Mouse (Mus musculus) midbrain, postnatal 0 days (tissue): ENCODE measurements at regions not wholly inside any gene's neighbourhood (a gene's known extent, or its start where the extent isn't known, plus 50 kb on each side); places are given as distances from the start of the nearest gene placed in this dataset.

Source experiments
- ATAC-seq: fragments of 200-750 bp; cut with Nextera tagmentation; 2 replicates; pipeline ENCODE4 v1.8.0; 2017; ENCODE audit warnings: moderate number of reproducible peaks, mild to moderate bottlenecking, moderate TSS enrichment, moderate library complexity; ENCODE audit not compliant: low FRiP score
- DNase-seq: peaks from one replicate; pipeline ENCODE4 v3.0.0-alpha.2; 2015; ENCODE audit warnings: low spot score
- H3K27ac ChIP-seq: fragments of 300-500 bp; sonication (generic); 2 replicates; pipeline ENCODE4 v1.5.1; 2014; ENCODE audit warnings: low read depth, mild to moderate bottlenecking, low read length, mixed read lengths
- H3K27me3 ChIP-seq: fragments of 300-500 bp; sonication (generic); 2 replicates; pipeline ENCODE4 v1.6.1; 2014; ENCODE audit warnings: low read length, control low read depth, mixed read lengths; ENCODE audit not compliant: insufficient read depth
- H3K36me3 ChIP-seq: fragments of 300-500 bp; sonication (generic); 2 replicates; pipeline ENCODE4 v1.6.1; 2014; ENCODE audit warnings: low read length, control low read depth, mixed read lengths; ENCODE audit not compliant: insufficient read depth
- H3K4me1 ChIP-seq: fragments of 300-500 bp; sonication (generic); 2 replicates; pipeline ENCODE4 v1.6.1; 2014; ENCODE audit warnings: mild to moderate bottlenecking, control low read depth, antibody characterized with exemption, low read length, mixed read lengths; ENCODE audit not compliant: insufficient read depth
- H3K4me2 ChIP-seq: fragments of 300-500 bp; sonication (generic); 2 replicates; pipeline ENCODE4 v1.6.1; 2014; ENCODE audit warnings: low read depth, mild to moderate bottlenecking, low read length, mixed read lengths; ENCODE audit not compliant: poor library complexity, severe bottlenecking
- H3K4me3 ChIP-seq: fragments of 300-500 bp; sonication (generic); 2 replicates; pipeline ENCODE4 v1.5.1; 2014; ENCODE audit warnings: low read depth, mild to moderate bottlenecking, low read length, moderate library complexity
- H3K9ac ChIP-seq: fragments of 300-500 bp; sonication (generic); replicated peaks from 2 replicates; pipeline ENCODE4 v1.6.1; 2014; ENCODE audit warnings: mild to moderate bottlenecking, low read length, moderate library complexity, mixed read lengths; ENCODE audit not compliant: poor library complexity, severe bottlenecking
- H3K9me3 ChIP-seq: fragments of 300-500 bp; sonication (generic); 2 replicates; pipeline ENCODE4 v1.6.1; 2016; ENCODE audit warnings: low read length, control low read depth
- CTCF ChIP-seq: IDR thresholded peaks from 2 replicates; pipeline ENCODE4 v1.5.1; 2016; ENCODE audit warnings: antibody characterized with exemption, mild to moderate bottlenecking
- WGBS: fragments of 180-500 bp; shearing (Covaris S2); extraction: QIAGEN DNeasy Blood & Tissue Kit; methylation state at CpG from one replicate; pipeline ENCODE4 v1.1.7; 2014; 5-methylcytosine and 5-hydroxymethylcytosine counted together

DNA sequence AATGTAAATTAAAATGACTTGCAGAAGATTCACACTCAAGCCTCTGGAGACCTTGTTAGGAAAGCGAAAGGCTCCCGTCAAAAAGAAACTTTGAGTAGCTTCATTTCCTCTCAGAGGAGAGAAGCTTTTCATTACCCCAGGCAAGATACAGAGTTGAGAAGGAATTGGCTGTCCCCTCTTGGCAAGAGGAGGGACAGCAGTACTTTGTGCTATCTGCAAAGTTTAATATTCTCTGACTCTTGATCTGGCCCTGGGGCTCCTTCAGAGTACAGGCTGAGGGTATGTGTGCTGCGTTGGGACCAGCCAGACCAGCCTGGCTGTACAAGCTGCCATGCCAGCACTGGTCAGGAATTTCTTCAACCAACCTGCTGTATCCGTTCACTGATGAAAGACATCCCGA is 525.4 kb downstream of the Amy2a5 start:
- Histone ChIP-seq H3K9ac (no peak overlapping the region), H3K27ac (no peak overlapping the region), H3K4me2 (no peak overlapping the region), H3K9me3 (no peaks in the 10 kb centered on the region), H3K4me1 (no peaks in the 10 kb centered on the region), H3K36me3 (no peaks in the 10 kb centered on the region), H3K4me3 (no peak overlapping the region), H3K27me3 (no peaks in the 10 kb centered on the region)
- peak; percentile 66; the same call in 1 of the 2 replicates for ATAC-seq
- 60% methylated on average over 5 of the region's 5 CpGs for WGBS
- peak; percentile 61 for TF ChIP-seq CTCF
- DNase-seq: peak; percentile 3

- WGBS: 60% methylated on average over 2 of the region's 2 CpGs
- DNase-seq: peak; percentile 2
- peak; percentile 27; the same call in 1 of the 2 replicates for ATAC-seq
Observed at GRCm38 (mm10) chr3:112699531-112700125, 559.0 kb downstream of the Amy2a5 start.

DNA sequence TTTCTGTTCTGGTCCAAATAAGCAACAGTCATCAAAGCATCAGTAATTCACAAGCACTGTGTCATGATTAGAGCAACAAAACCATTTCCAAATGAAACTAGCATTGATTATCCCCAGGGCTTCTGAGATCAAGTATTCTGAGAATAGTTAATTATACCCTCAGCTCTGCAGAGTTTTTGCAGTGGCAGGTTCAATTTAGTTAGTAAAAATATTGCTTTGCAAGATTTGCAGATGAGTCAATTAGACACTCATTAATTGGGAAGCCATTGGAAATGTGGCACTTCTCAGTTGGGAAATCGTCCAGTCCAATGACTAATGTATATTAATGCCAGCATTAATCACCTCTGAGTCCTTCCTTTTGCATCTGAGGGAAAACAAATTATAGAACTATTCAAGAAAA is 570.5 kb downstream of the Amy2a5 start:
- WGBS: 40% methylated on average over 1 of the region's 1 CpGs
- peak; percentile 10 for DNase-seq
- no peak for TF ChIP-seq CTCF

More at GRCm38 (mm10) chr3:112699531-112700125, 559.0 kb downstream of the Amy2a5 start:
- Histone ChIP-seq H3K27me3 (no peaks in the 10 kb centered on the region), H3K27ac (no peak overlapping the region), H3K4me3 (no peak overlapping the region), H3K9ac (no peak overlapping the region), H3K4me1 (no peaks in the 10 kb centered on the region), H3K4me2 (no peak overlapping the region), H3K36me3 (no peaks in the 10 kb centered on the region), H3K9me3 (no peaks in the 10 kb centered on the region)
- no peak for TF ChIP-seq CTCF

DNA sequence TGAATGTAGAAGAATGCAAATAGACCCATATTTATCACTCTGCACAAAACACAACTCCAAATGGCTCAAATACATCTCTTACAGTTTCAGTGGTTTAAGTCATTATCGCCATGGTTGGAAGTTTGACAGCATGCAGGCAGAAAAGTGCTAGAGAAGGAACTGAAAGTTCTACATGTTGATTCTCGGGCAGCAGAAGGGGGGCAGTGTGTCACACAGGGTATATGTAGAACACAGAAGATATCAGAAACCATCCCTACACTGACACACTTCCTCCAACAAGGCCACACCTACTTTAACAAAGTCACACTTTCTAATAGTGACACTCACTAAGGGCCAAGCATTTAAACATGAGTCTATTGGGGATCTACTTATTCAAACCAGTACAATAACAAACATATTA is 620.1 kb downstream of the Amy2a5 start:
- Histone ChIP-seq H3K9ac (no peak overlapping the region), H3K4me3 (no peak overlapping the region), H3K9me3 (no peaks in the 10 kb centered on the region), H3K36me3 (no peaks in the 10 kb centered on the region), H3K4me1 (no peaks in the 10 kb centered on the region), H3K27me3 (no peaks in the 10 kb centered on the region), H3K27ac (no peak overlapping the region), H3K4me2 (no peak overlapping the region)
- 90% methylated on average over 2 of the region's 2 CpGs for WGBS
- ATAC-seq (no peak), DNase-seq (no peak)
- no peak for TF ChIP-seq CTCF

More for the DNA sequence above, 570.5 kb downstream of the Amy2a5 start:
- no peak overlapping the region for H3K4me2 ChIP-seq
- H3K36me3 ChIP-seq: no peaks in the 10 kb centered on the region
- H3K27ac ChIP-seq: no peak overlapping the region
- H3K27me3 ChIP-seq: no peaks in the 10 kb centered on the region
- no peaks in the 10 kb centered on the region for H3K4me1 ChIP-seq
- no peak overlapping the region for H3K4me3 ChIP-seq
- H3K9ac ChIP-seq: no peak overlapping the region
- H3K9me3 ChIP-seq: no peaks in the 10 kb centered on the region
- no peak for ATAC-seq

GRCm38 (mm10) chr3:112603470-112603869 is 655.2 kb downstream of the Amy2a5 start:
- TF ChIP-seq CTCF: no peak
- no peak for ATAC-seq

DNA sequence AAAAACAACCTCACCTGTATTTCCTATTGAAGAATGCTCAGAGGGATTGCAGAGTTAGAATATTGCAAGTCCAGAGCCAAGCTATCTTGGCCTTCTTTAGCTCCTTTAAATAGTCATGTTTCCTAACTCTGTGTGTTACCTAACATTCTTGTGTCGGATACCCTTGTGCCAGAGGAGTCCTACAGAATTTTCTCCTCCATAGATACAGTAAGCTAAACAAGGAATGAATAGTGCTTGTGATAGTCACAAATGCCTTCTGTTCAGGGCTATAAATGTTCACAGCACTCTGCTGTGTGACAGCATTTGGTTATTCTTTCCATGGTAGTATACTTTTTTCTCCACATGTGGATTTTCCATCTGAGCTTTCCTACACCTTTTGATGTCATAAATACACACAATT is 676.3 kb downstream of the Amy2a5 start:
- H3K4me3 ChIP-seq: no peak overlapping the region
- no peaks in the 10 kb centered on the region for H3K9me3 ChIP-seq
- no peak for DNase-seq
- TF ChIP-seq CTCF: no peak
- no peak overlapping the region for H3K9ac ChIP-seq
- 97% methylated on average over 1 of the region's 1 CpGs for WGBS
- H3K27me3 ChIP-seq: no peaks in the 10 kb centered on the region
- H3K4me1 ChIP-seq: no peaks in the 10 kb centered on the region
- H3K27ac ChIP-seq: no peak overlapping the region
- no peak for ATAC-seq
- H3K4me2 ChIP-seq: no peak overlapping the region
- no peaks in the 10 kb centered on the region for H3K36me3 ChIP-seq

More at GRCm38 (mm10) chr3:112603470-112603869, 655.2 kb downstream of the Amy2a5 start:
- no peak for DNase-seq
- Histone ChIP-seq H3K9ac (no peak overlapping the region), H3K4me2 (no peak overlapping the region), H3K9me3 (no peaks in the 10 kb centered on the region), H3K27me3 (no peaks in the 10 kb centered on the region), H3K4me3 (no peak overlapping the region), H3K36me3 (no peaks in the 10 kb centered on the region), H3K27ac (no peak overlapping the region), H3K4me1 (no peaks in the 10 kb centered on the region)
- 79% methylated on average over 1 of the region's 1 CpGs for WGBS
